Mouse (Mus musculus) liver, embryonic 13.5 days (tissue): ENCODE data around the gene Dennd4a. TPM values are rescaled to one million over a fixed set of nuclear protein-coding genes. Genes with fewer than 3 reads are reported as not detected.

Source experiments
- polyA plus RNA-seq: library from polyadenylated mRNA; unstranded; fragments of >200 nt; fragmentation: Nextera tagmentation; extraction: Ambion mirVana; gene quantifications from 2 replicates; pipeline ENCODE4 v1.2.1, GENCODE M21; 2015

Dennd4a gene
- polyA plus RNA-seq, 1 experiment from 2014 or later, result 24.1 TPM

Other genes starting within 250 kb of the Dennd4a start
- 254 and 265 TPM in 2 replicates for gene Rab11a, start 73.6 kb upstream of the Dennd4a start, polyA plus RNA-seq
- gene Slc24a1, start 140.3 kb downstream of the Dennd4a start, polyA plus RNA-seq, result 0.06 and 0.08 TPM in 2 replicates
- 29.9 and 34.9 TPM in 2 replicates for gene Ints14, start 149.6 kb downstream of the Dennd4a start, polyA plus RNA-seq
- 55.7 and 69.5 TPM in 2 replicates for gene Hacd3, start 210.4 kb downstream of the Dennd4a start, polyA plus RNA-seq
- 16.3 and 21.2 TPM in 2 replicates for gene Dpp8, start 221.1 kb downstream of the Dennd4a start, polyA plus RNA-seq